Mouse (Mus musculus): ENCODE measurements at regions not wholly inside any gene's neighbourhood (a gene's known extent, or its start where the extent isn't known, plus 50 kb on each side); places are given as distances from the start of the nearest gene placed in this dataset.

DNA sequence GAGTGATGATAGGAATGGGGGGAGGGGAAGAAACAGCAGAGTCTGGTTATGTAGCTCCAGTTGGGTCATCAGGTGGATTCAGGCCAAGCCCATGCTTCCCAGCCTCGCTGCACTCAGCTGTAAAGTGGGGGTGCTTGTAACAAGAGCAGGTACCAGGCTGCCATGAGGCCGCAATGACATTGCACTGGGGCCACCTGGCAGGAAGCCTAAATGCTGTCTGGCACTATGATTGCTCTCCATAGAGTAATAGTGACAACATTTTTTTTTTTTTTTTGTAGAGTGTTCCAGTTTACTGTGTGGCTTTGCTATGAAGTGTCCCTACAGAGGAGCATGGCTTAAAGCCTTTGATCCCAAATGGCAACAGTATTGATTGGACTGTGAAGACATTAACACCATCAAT lies 171.9 kb upstream of the Prok2 start:
- DNase-seq (ENCODE audit: low read depth, low spot score) = no peak

DNA sequence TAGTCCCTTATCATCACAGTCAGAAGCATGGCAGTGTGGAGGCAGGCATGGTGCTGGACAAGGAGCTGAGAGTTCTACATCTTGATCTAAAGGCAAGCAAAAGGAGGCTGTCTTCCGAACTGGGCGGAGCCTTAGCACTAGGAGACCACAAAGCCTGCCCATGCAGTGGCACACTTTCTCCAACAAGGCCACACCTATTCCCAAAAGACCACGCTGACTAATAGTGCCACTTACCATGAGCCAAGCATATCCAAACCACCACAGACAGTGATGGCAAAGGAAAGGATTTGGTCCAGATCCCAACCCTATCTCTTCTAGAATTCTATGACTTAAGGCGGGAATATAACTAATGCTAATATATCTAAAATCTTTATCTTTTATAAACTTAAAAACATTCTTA lies 169.4 kb upstream of the Prok2 start:
- no peak for DNase-seq (ENCODE audit: low read depth, low spot score)

DNA sequence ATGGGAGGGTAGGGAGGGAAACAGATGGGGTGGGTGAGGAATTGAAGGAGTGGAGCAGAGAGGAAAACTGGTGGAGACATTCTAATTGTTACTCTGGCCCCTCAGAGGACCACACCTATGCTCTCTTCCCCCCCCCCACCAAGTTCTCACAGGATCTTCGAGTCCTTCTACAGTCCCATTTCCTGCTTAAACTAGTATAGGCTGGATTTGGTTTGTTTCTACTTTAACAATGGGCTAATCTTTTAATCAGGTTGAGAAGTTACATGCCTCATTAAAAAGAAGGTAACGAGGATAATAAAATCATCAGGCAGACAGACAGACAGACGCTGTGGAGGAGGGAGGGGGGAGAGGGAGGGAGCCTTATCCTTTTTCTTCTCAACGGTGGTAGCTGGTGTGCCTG lies 167.7 kb upstream of the Prok2 start:
- DNase-seq (ENCODE audit: low read depth, low spot score) = peak; percentile 48

DNA sequence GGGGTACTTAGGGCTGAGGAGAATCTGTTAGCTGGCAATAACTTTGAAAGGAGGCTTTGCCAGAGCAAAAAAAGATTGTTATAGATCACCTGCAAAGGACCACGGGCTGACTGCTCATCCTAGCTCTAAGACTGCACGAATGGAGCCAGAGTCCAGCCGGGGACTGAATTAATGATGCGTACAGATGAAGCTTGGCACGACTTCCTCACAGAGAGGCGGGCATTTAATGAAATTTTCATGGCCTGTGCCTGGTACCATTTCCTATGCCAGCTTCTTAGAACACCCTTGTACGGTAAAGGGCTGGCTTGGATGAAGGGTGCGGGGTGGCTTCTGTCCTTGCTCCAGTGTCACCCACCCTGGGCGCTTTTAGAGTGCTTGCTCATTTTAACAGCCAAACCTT lies 166.0 kb upstream of the Prok2 start:
- no peak for DNase-seq (ENCODE audit: low read depth, low spot score)

DNA sequence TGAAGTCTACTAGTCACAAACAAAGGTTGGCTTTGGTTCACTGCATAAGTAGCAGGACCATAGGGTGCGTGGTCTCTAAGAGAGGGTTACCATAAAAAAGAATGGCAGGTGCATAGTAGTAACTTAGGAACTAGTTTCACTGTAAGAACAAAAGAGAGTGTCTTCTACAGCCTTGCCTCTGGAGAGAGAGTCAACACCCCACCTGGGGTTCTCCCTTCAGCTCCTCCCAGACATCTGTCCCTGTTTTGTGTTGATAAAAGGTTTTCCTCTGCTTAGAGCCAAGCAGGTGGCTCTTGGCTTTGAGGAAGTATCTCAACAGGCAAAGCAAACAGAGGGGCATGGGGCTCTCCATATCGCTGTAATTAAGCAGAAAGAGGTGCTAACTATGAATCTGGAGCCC lies 165.6 kb upstream of the Prok2 start:
- DNase-seq (ENCODE audit: low read depth, low spot score) = peak; percentile 52

DNA sequence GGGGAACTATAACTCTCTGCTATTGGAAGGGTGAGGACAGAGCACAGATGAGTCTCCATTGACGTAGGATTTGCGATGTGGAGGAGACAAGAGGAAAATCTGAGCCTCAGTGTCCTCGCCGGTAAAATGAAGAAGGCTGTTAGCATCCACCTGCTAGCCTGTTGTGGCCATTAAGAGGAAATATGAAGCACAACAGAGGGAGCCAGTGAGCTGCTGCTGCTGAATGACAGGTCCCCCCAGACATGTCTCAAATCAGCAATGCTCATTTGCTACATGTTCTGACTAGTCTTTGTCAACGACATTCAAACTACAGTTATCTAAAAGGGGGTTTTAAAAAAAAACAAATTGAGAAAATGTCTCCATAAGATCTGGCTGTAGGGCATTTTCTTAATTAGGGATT lies 164.6 kb upstream of the Prok2 start:
- no peak for DNase-seq (ENCODE audit: low read depth, low spot score)

DNA sequence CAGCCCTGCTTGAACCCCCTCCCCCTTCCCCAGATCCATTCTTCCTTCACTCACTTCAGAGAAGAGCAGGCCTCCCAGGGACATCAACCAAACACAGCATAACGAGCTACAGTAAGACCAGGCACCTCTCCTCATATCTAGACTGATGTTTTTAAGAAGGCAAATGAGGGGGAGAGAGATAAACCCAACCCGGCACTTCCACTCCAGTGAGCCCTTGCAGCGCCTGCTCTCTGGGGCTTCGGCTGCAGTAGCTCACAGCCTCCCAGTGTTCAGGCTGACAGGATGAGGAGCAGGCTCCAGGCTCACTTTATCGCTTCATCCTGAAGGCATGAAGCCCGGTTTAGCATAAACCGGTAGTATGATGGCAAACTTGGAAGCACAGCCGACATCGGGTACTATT lies 162.9 kb upstream of the Prok2 start:
- DNase-seq (ENCODE audit: low read depth, low spot score) = no peak

DNA sequence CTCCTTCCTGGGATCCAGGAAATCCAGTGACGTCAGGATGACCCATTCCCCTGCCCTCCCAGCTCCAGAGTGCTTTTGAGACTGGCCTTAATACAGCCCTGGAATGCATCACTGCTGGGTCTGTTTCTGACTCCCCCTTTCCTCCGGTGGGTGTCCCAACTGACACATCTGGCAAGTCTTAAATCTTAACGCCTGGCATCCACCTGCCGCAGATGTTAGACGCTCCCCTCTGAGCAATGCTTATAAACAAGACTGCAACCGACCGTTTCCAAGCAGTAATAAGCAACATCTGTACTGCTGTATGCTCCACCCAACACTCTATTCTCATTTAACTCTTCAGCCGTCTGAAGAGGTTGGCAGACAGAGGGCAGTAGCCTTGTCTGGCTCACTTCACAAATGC lies 161.7 kb upstream of the Prok2 start:
- DNase-seq (ENCODE audit: low read depth, low spot score) = no peak

DNA sequence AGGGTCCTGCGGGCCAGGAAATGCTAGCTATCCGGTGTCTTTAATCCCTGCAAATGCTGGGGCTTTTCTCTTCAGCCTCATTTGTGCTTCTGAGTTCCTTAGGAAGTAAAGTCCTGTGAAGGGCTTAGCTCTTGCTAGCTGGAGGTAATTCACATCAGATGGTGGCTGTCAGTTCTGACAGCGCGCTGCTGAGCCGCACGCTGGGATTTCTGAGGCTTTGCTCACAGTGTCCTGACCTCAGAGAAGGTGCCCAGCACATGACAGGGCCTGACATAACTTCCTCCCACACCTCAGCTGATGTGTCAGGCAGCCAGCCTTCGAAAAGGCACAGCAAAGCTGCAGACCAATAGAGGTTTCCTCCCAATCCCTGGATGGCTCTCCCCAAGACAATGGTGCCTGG lies 158.6 kb upstream of the Prok2 start:
- no peak for DNase-seq (ENCODE audit: low read depth, low spot score)

DNA sequence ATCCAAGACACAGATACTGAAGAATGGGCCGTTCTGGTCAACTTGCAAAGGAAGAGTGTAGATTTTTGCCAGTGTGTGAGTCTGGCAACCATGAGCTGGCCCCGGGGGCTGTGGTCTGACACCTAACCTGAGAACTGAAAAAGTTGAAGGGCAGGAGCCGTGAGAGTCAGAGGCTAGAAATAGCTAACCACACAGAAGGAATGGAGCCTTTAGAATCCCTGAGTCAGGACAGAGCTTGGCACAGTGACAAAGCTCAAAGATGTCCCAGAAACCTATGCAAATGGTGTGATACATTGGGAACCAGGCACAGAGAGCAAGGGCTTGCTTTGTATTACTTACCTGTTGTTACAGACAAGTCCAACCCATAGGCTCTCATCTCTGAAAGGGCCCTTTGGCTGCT lies 157.9 kb upstream of the Prok2 start:
- no peak for DNase-seq (ENCODE audit: low read depth, low spot score)

DNA sequence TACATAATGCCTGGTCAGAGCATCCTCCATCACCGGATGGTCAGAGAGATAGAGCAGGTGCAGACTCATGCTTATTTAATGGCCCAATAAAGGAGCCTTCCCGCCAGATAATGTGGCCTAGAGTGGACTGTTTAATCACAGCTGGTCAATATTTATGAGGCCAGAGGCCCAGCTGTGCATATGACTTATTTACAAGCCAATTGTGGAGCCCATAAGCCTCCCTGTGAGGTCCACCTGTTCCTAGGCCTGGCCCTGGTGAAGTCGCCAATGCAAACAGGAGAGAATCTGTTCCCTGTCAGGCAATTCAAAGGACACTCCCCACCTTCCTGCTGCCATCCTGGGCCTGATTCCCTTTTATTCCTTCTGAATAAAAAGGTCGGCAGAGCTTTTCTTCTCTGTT lies 155.4 kb upstream of the Prok2 start:
- no peak for DNase-seq (ENCODE audit: low read depth, low spot score)

DNA sequence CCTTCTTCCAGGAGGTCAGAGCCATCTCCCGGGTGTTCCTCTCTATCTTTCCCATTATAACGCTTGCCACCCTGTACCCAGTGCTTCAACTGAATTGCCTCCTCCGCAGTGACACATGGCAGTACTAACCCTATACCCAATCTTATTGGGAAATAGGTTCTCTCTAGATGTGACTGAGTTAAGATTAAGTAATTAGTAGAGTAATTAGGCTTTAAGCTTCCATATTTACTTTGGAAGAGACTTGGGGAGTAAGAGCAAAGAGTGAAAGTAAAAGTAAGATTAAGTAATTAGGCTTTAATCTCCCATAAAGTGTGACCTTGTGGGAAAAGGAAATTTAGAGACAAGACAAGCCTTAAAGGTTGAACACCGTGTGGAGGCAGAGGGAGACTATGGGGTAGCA lies 148.7 kb upstream of the Prok2 start:
- no peak for DNase-seq (ENCODE audit: low read depth, low spot score)

DNA sequence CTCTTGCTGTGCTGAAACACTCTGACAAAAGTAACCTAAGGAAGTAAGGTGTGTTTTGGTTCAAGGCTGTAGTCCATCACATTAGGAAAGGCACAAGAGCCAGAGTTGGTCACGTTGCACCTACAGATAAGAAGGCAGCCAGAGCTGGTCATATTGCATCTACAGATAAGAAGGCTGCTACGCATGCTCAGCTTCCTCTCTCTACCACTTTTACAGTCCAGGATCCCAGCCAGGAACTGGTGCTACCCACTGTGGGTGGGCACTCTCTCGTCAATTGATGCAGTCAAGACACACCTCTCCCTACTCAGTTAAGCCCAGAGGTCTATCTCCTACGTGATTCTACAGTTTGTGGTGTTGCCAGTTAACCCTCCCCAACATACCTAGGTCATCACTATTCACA lies 147.8 kb upstream of the Prok2 start:
- DNase-seq (ENCODE audit: low read depth, low spot score) = no peak

DNA sequence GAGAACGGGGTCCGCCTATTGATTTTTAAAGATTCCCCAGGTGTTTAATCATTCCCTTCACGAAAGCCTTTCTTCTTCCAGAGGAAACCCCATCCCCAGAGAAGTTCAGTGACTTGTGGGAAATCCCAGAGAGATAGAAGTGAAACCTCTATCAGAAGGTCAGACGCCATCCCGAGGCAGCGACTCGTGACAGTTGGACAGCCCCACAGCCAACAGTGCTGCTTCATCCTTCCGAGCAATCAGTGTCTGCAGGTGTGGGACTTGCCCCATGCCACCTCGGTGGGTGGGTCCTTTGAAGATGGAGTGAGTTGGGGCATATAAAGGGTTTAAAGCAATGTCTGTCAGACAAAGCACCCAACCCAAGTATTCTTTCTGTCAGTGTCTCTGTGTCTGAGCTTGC lies 139.9 kb upstream of the Prok2 start:
- DNase-seq (ENCODE audit: low read depth, low spot score) = no peak

DNA sequence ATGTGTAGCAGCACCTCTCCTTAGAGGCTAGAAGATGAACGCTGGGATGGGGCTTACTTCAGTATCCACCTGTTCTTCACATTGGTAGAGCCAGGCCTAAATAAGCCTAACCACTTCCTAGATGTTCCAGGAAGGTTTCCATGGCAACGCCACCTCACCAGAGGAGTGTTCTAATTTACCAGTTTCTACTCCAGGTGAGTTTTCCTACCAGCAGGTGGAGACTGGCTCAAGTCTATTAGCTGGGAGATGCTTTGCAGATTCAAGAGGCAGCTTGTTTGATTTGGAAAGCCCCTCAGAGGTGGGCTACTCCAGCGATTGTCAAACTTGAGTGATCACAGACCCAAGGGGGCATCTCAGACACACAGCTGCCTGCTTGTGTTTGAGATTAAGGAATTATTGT lies 138.8 kb upstream of the Prok2 start:
- peak; percentile 87 for DNase-seq (ENCODE audit: low read depth, low spot score)

DNA sequence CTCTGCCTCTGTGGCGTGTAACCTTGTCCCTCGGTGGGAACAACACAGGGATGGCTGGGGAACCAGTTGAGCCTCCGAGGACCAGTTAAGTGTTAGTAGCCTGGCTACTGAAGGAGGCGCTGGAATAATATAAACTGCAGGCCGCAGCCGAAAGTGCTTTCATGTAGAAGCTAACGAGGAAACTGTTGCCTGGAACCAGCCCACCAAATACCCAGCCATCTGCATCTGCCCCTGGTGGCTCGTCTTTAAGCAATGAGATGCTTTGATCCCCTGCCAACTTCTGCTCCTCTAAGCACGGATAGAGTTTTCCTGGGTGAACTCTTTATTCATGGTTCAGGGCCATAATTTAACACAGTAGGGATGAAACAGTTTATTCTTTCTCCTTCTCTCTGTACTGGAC lies 137.2 kb upstream of the Prok2 start:
- no peak for DNase-seq (ENCODE audit: low read depth, low spot score)

DNA sequence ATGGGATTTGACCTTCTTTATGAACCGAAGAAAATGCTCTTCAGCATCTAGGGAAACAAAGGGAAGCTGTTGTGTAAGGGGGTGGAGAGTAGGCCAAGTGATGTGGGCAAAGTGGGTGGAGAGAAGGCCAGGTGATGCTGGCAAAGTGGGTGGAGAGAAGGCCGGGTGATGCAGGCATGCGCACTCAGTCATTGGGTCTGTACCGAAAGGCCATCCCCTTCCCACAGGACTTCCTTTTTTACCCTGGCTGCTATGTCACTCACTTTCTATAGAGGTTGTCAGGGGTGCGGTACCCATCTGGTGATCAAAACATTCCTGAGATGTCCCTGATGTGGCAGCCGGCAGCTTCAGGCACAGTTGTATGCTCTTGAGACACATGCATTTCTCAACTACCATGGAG lies 131.2 kb upstream of the Prok2 start:
- peak; percentile 52 for DNase-seq (ENCODE audit: low read depth, low spot score)

DNA sequence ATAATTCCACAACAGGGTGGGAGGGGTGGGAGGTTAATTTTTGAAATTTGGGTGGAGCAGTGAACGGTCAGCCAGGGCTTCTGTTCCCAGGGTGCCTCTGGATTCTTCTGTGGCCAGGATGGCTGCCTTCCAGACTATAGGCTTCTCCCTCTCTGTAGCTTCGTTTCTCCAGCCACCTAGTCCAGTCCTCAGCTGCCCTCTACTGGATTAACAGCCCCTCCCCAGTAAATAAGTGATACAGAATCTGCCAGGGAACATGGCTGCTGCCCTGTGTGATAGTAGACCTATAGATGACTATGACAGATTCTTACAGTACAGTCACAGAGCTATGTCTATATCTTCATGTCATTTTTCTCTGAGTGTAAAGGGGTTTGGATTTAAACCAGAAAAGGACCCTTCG lies 127.5 kb upstream of the Prok2 start:
- DNase-seq (ENCODE audit: low read depth, low spot score) = peak; percentile 10

DNA sequence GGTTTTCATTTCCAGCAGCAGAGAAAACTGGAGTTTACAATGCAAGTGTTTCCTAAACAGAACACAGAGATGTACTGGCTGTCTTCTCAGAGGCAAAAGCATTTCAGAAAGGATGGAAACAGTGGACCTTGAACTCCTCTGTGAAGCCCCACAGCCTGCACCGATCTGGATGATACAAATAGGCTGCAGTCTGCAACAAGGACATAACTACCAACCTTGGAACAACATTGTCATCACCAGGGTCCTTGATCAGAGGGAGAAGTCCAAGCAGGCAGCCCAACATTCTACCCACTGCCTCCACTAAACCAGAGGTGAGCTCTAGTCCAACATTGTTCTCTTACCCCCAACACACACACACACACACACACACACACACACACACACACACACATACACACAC lies 124.5 kb upstream of the Prok2 start:
- no peak for DNase-seq (ENCODE audit: low read depth, low spot score)

DNA sequence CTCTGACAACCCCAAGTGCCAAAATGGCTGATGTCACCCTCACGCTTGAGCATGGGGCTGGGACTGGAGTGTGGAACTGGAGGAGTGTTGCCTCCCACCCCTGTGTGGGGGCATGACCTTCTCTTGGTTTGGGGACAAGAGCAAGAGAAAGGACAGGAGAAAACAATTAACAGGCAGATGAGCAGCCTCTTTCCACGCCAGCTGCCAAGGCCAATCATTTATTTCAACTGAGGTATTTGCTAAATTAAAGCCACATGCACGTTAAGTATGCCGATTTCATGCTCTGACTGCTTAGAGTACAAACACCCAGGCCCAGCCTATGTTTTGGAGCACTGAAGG lies 119.3 kb upstream of the Prok2 start:
- no peak for DNase-seq (ENCODE audit: low read depth, low spot score)

DNA sequence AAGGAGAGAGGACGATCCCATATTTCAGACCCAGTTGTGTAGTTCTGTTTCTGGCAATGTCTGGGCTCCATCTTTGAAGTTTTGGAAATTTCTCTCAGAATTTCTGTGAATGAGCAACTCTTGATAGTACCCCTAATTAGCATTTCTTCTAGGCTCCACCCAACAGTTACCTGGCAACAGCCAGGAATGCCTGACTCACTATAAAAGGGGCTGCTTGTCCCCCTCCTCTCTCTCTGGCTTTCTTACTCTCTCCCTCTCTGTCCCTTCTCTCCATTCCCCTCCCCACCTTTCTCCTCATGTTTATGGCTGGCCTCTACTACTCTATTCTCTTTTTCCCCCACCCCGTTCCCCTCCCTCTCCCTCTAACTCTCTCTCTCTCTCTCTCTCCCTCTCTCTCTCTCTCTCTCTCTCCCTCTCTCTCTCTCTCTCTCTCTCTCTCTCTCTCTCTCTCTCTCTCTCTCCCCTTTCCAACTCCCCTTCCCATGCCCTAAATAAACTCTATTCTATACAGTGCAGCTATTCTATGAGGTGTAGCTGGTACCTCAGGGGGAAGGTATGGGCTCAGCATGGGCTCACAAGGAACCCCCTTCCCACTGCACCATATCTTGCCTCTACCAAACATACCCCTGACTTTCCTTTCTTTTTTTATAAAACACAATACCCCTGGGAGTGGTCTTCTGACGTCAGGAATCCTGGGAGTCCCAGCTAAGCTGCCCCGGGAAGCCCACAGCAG lies 118.7 kb upstream of the Prok2 start:
- peak; percentile 24 for DNase-seq (ENCODE audit: low read depth, low spot score)

DNA sequence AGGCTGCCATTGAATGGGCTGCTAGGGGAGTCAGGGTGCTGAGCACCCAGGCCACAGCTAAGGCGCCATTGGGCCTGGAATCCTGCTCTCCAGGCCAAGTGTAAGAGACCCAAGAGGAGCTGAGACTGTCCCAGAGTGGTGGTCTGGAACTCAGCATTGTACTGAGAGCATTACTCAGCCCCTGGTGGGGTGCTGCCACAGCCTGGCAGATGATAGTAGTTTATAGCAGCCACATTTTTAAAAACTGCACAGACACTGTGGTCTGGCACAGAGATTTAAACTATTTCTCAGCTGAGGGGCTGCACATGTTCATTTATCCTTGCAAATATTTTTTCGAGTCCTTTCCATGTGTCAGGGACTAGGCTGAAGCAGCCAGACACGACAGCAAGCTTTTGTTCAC lies 117.3 kb upstream of the Prok2 start:
- DNase-seq (ENCODE audit: low read depth, low spot score) = no peak

DNA sequence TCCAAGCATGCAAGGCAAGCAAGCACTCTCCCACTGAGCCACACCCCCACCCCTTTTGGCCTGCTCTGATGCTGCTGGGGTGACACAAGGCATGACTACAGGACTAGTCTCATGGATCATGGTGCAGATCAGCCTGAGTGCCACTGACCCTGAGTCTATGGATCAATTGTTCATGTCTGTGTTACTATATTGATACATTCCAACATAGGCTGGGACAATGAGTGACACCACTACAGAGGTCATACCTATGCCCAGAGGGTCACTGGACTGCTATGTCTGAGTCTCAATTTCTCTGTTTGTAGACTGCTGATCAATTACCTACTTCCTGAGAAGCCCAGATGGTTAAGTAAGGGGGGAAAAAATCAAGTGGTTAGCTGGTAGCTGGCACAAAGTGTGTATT lies 116.5 kb upstream of the Prok2 start:
- DNase-seq (ENCODE audit: low read depth, low spot score) = no peak

DNA sequence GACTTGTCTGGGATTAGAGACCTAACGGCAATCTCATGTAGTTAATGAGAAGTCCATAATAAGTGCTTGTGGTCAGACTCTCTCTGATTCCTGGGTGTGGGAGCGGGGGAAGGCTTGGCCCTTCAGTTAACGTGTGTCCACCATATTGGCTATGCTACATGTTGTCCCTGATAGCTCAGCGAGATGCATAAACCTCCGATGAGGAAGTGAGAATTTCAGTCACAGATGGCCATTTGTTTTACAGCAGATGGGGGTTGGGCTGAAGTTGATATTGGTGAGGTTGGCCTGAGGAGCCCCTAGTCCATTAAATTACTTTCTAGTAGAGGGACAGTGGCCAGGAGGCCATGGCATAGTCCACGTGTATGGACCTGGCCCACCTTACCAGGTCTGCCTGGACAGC lies 114.6 kb upstream of the Prok2 start:
- no peak for DNase-seq (ENCODE audit: low read depth, low spot score)

Measured in R1 (cell line).